Mouse (Mus musculus) liver, embryonic 12.5 days (tissue): ENCODE data around the gene Zbtb16. TPM values are rescaled to one million over a fixed set of nuclear protein-coding genes. Genes with fewer than 3 reads are reported as not detected.

Experiments used
- ATAC-seq: fragments of 200-750 bp; cut with Nextera tagmentation; 2 replicates; pipeline ENCODE4 v1.8.0; 2017; ENCODE audit warnings: moderate number of reproducible peaks, mild to moderate bottlenecking, moderate library complexity
- H3K27ac ChIP-seq: fragments of 300-500 bp; sonication (generic); 2 replicates; pipeline ENCODE4 v1.5.1; 2016; ENCODE audit warnings: mild to moderate bottlenecking
- H3K27me3 ChIP-seq: fragments of 300-500 bp; sonication (generic); replicated peaks from 2 replicates; pipeline ENCODE4 v1.6.1; 2016; ENCODE audit warnings: mild to moderate bottlenecking, moderate library complexity
- H3K36me3 ChIP-seq: fragments of 300-500 bp; sonication (generic); 2 replicates; pipeline ENCODE4 v1.6.1; 2016; ENCODE audit warnings: mild to moderate bottlenecking, moderate library complexity
- H3K4me1 ChIP-seq: fragments of 300-500 bp; sonication (generic); 2 replicates; pipeline ENCODE4 v1.6.1; 2016
- H3K4me2 ChIP-seq: fragments of 300-500 bp; sonication (generic); 2 replicates; pipeline ENCODE4 v1.6.1; 2016; ENCODE audit warnings: mild to moderate bottlenecking, moderate library complexity
- H3K4me3 ChIP-seq: fragments of 300-500 bp; sonication (generic); 2 replicates; pipeline ENCODE4 v1.5.1; 2016; ENCODE audit warnings: mild to moderate bottlenecking, moderate library complexity
- H3K9ac ChIP-seq: fragments of 300-500 bp; sonication (generic); 2 replicates; pipeline ENCODE4 v1.6.1; 2016; ENCODE audit warnings: mild to moderate bottlenecking, moderate library complexity
- H3K9me3 ChIP-seq: fragments of 300-500 bp; sonication (generic); replicated peaks from 2 replicates; pipeline ENCODE4 v1.6.1; 2016; ENCODE audit warnings: mild to moderate bottlenecking, moderate library complexity
- WGBS: fragments of 180-500 bp; shearing (Covaris S2); methylation state at CpG from one replicate; pipeline ENCODE4 v1.1.7; 2016; ENCODE audit not compliant: insufficient replicate concordance; 5-methylcytosine and 5-hydroxymethylcytosine counted together
- polyA plus RNA-seq: library from polyadenylated mRNA; unstranded; fragments of >200 nt; fragmentation: Nextera tagmentation; extraction: Ambion mirVana; gene quantifications from 2 replicates; pipeline ENCODE4 v1.2.1, GENCODE M21; 2016

The Zbtb16 gene
- polyA plus RNA-seq, 1 experiment from 2014 or later, result 1.6 TPM

DNA sequence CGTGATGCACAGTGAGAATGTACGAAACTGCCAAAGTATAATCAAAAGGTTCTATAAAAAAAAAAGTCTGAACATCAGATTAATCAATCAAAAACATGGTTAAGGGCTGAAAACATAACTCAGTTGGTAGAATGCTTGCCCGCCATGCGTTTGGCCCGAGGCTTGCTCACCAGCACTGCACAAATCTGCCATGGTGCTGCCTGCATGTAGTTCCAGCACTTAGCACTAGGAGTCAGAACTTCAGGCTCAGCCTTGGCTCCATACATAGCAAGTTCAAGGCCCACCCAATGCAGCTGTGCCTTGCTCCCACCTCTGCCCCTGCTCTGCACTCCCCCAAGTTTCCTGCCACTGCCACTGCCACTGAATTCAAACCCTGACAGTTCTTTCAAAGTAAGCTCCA lies 230.3 kb downstream of the Zbtb16 start:
- H3K4me3 ChIP-seq, result no peak overlapping the region
- ATAC-seq, result no peak
- no peaks in the 10 kb centered on the region for H3K4me1 ChIP-seq
- H3K9ac ChIP-seq, result no peak overlapping the region
- no peak overlapping the region for H3K4me2 ChIP-seq
- H3K27me3 ChIP-seq, result no peaks in the 10 kb centered on the region
- H3K27ac ChIP-seq, result no peak overlapping the region
- H3K36me3 ChIP-seq, result no peaks in the 10 kb centered on the region
- no peaks in the 10 kb centered on the region for H3K9me3 ChIP-seq
- WGBS, result 70% methylated on average over 5 of the region's 5 CpGs

DNA sequence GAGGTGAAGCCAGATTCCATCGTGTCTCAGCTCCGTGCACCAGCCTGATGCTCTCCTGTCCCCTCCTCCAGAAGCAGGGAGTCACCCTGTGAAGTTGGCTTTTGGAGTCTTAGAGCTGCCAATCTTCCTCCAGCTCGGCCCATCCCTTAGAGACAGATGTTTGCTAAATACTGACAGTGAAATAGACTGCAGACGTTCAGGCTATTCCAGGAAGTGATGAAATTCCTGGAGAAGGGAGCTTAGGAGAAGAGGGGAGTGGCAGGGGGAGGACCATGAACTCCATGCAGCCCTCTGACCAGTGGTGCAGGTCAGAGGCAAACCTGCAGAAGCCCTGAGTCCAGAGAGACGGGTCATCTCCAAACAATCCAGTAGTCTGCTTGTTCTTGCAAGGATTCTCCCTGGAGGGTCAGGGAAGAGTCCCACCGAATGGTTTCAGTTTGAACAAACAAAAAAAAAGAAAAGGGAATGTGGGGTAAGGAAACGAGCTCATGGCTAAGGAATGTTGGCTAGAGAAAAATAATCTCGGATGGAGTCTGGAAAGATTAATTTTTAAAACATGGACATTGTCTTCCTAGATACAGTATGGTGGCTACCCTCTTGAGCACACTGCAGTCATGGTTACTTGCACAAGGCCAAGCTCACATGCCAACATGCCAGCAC lies 231.0 kb downstream of the Zbtb16 start, which contains the start of gene Nnmt:
Nnmt (minus strand) TSS at position 215 of the 660 bp plus-strand sequence.
- Histone ChIP-seq H3K9ac (no peak within 1 kb of the TSS), H3K9me3 (no peaks in the 10 kb centered on the region), H3K27me3 (no peaks in the 10 kb centered on the region), H3K36me3 (no peaks in the 10 kb centered on the region), H3K4me3 (no peak within 1 kb of the TSS), H3K27ac (no peak within 1 kb of the TSS), H3K4me1 (no peaks in the 10 kb centered on the region), H3K4me2 (no peak within 1 kb of the TSS)
- 34% methylated on average over 8 of the region's 8 CpGs for WGBS
- ATAC-seq, result no peak

Other genes with a start within 250 kb of the Zbtb16 start
- gene Nnmt, start 231.1 kb downstream of the Zbtb16 start, polyA plus RNA-seq, result 0.43 and 0.59 TPM in 2 replicates
- not detected in 2 replicates for gene Htr3a, start 74.9 kb upstream of the Zbtb16 start, polyA plus RNA-seq
- not detected in 2 replicates for gene Htr3b, start 128.8 kb upstream of the Zbtb16 start, polyA plus RNA-seq
- gene Usp28, start 149.2 kb upstream of the Zbtb16 start, polyA plus RNA-seq, result 8.7 and 10.8 TPM in 2 replicates
- gene Zw10, start 219.4 kb upstream of the Zbtb16 start, polyA plus RNA-seq, result 32.7 and 32.8 TPM in 2 replicates
- gene Tmprss5, start 245.0 kb upstream of the Zbtb16 start, polyA plus RNA-seq, result not detected in 2 replicates